Mouse (Mus musculus) lung, adult 2 months (tissue): ENCODE results near the gene Hist1h2ab.

Source experiments
- CTCF ChIP-seq: fragments of 200-500 bp; IDR thresholded peaks from 2 replicates; pipeline ENCODE4 v1.5.1; 2011; ENCODE audit warnings: mild to moderate bottlenecking, low read length, control low read depth; ENCODE audit not compliant: insufficient read depth
- POLR2A ChIP-seq: fragments of 200-500 bp; IDR thresholded peaks from 2 replicates; pipeline ENCODE4 v1.6.1; 2011; ENCODE audit warnings: low read depth, mild to moderate bottlenecking, control low read depth, low read length, borderline replicate concordance; ENCODE audit errors: extremely low read depth

DNA sequence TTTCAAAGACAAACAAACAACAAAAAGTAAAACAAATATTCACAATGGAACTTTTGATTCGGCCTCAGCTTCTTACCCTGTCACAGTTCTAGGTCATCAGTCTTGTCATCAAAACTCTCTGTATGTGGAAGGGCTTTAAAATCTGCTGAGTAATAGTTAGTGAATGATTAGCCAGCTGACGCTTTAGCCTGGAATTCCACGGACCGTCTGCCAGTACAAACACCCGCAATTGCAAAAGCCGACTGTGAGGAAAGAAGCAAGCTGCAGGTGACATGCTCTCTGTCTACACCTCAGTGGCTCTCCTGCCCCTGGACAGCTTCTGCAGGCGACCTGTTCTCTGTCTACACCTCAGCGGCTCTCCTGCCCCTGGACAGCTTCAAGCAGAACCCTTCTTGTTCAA is 20.4 kb upstream of the Hist1h2ab start:
- TF ChIP-seq POLR2A = no peak
- no peak for TF ChIP-seq CTCF
